Mouse (Mus musculus): ENCODE measurements around the gene Wbp4. TPM values are rescaled to one million over a fixed set of nuclear protein-coding genes. Genes with fewer than 3 reads are reported as not detected.
"Not testable (repeated sequence)": the region's sequence is repeated elsewhere in the genome, so short reads cannot be mapped to it uniquely, and the experiment has no call there.

Wbp4 gene
- total RNA-seq (2014; fragmentation: Nextera tagmentation) (82.6 and 83.6 TPM in 2 replicates), total RNA-seq (2017) (101 and 110 TPM in 2 replicates), polyA plus RNA-seq (2012) (8.8 and 9.5 TPM in 2 replicates)

DNA sequence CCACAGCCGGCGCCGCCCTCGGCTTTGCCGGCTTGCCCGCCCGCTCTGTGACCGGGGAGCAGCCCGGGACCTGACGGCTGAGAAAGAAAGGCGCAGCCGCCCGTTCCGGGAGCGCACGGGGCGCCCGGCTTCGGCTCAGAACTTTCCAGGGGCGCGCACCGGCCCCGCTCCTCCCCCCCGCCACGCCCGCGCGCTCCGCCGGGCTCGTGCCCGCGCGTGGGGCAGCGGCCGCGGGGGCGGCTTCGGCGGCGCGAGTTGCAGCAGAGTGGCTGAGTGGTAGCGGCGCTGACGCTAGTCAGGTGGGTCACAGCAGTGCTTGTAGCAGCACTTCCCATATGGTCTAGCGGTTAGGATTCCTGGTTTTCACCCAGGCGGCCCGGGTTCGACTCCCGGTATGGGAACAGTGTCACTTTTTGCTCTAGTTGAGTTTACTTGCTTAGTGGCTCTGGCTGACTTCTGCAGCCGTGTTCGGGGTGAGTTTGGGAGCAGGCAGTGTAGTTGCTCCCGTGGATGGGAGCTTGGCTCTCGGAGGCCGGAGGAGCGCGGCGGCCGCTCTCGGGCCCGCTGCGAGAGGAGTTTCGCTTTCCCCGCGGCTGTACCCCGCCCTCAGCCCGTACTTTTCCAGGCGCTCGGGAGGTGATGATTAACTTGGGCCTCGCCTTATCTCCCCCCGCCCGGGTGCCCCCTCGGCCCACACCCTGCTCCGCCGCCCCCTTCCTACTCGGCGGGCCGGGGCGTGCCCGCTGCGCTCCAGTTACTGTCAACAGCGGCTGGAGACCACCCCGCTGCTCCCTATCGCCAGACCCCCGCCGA lies at the start of gene Wbp4:
Wbp4 (minus strand) TSS at position 182 of the 813 bp plus-strand sequence.
- peak; percentile 69 for ATAC-seq (ENCODE audit: extremely low read depth, insufficient number of reproducible peaks, low FRiP score, poor library complexity, severe bottlenecking)
- peaks cover 29% of the 10 kb centered on the region for H3K36me3 ChIP-seq (replicated peaks)
- DNase-seq (ENCODE audit: low spot score): peak; percentile 97

GRCm38 (mm10) chr14:79530761-79531160 lies 49.4 kb upstream of the Wbp4 start:
- DNase-seq (ENCODE audit: low spot score): no peak
- peak overlapping the region; percentile 28; the same call in 1 of the 2 replicates for H3K4me3 ChIP-seq (ENCODE audit: low read depth, low read length)
- H3K9me3 ChIP-seq (replicated peaks): no peaks in the 10 kb centered on the region
- peaks cover 73% of the 10 kb centered on the region for H3K4me1 ChIP-seq (ENCODE audit: insufficient read depth, low read depth, low read length)
- no peaks in the 10 kb centered on the region for H3K27me3 ChIP-seq (ENCODE audit: insufficient read depth, low read length)
- ATAC-seq (ENCODE audit: extremely low read depth, insufficient number of reproducible peaks, low FRiP score, poor library complexity, severe bottlenecking): no peak
- TF ChIP-seq GATA1 (IDR thresholded peaks at IDR 0.05; ENCODE audit: borderline replicate concordance, low read length): no peak
- no peak for TF ChIP-seq POLR2AphosphoS5 (IDR thresholded peaks at IDR 0.05; ENCODE audit: insufficient replicate concordance, low read depth, low read length)
- no peak for TF ChIP-seq GATA2 (IDR thresholded peaks at IDR 0.05; ENCODE audit: borderline replicate concordance, low read depth, low read length)
- TF ChIP-seq CTCF (IDR thresholded peaks at IDR 0.05; ENCODE audit: low read depth, low read length): no peak
- no peak for TF ChIP-seq TAL1 (conservative IDR thresholded peaks at IDR 0.05; ENCODE audit: low read depth, low read length)
- H3K36me3 ChIP-seq (replicated peaks): peaks cover 22% of the 10 kb centered on the region

More for the DNA sequence above, at the start of gene Wbp4:
- no peaks in the 10 kb centered on the region for H3K9me3 ChIP-seq (replicated peaks)
- H3K4me3 ChIP-seq (ENCODE audit: low read depth, low read length): peak within 1 kb of the TSS; percentile 84
- TF ChIP-seq GATA2 (IDR thresholded peaks at IDR 0.05; ENCODE audit: borderline replicate concordance, low read depth, low read length) (no peak), POLR2AphosphoS5 (IDR thresholded peaks at IDR 0.05; ENCODE audit: insufficient replicate concordance, low read depth, low read length) (0 out of 2 replicates have a peak, but pooled peaks have one; percentile 61)
- no peaks in the 10 kb centered on the region for H3K27me3 ChIP-seq (ENCODE audit: insufficient read depth, low read length)
- peaks cover 40% of the 10 kb centered on the region for H3K4me1 ChIP-seq (ENCODE audit: insufficient read depth, low read depth, low read length)

DNA sequence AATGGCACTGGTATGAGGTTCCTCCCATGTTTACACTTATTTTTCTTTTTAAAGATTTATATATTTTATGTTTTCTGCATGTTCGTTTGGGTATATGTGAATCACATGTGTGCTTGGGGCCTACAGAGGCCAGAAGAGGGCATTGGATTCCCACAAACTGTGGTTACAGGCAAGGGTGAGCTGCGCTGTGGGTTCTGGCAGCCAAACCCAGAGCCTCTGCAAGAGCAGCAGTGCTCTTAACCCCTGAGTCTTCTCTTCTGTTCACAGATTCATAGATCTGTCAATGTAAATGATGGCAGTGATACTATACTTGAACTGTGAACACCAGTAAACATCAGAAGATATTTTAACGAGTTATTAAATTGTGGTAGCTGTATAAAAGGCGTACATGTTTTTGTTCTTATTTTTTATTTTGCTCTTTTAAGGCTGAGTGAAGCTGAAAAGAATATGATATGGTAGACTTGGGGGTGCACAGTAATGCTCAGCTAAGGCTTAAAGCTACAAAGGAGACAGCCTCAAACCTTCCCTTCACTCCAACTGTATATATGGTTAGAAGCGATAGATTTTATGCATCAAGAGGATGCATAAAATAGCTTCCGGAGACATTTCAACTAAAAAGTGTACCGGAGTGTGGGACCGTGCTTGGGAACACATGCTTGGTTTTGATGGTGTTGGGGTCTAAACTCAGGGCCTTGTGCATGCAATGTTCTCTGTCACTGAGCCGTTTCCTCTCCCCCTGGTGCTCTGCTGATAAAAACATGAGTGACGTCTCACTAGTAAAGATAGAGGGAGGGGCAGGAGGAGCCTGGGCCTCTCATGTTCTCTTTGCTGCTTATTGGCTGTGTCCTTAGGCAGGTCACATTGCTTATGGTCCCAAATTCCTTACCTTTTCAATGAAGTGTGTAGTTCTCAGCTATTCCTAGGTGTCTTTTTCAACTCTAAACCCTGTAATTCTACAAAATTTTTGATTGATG lies 48.5 kb upstream of the Wbp4 start:
- peaks cover 67% of the 10 kb centered on the region for H3K4me1 ChIP-seq (ENCODE audit: insufficient read depth, low read depth, low read length)
- no peaks in the 10 kb centered on the region for H3K9me3 ChIP-seq (replicated peaks)
- no peaks in the 10 kb centered on the region for H3K27me3 ChIP-seq (ENCODE audit: insufficient read depth, low read length)
- DNase-seq (ENCODE audit: low spot score) (peak; percentile 76), ATAC-seq (ENCODE audit: extremely low read depth, insufficient number of reproducible peaks, low FRiP score, poor library complexity, severe bottlenecking) (peak; percentile 99)
- H3K4me3 ChIP-seq (ENCODE audit: low read depth, low read length): peak overlapping the region; percentile 28; the same call in 1 of the 2 replicates
- TF ChIP-seq TAL1 (conservative IDR thresholded peaks at IDR 0.05; ENCODE audit: low read depth, low read length) (peak; percentile 67), GATA1 (IDR thresholded peaks at IDR 0.05; ENCODE audit: borderline replicate concordance, low read length) (no peak)
- peaks cover 27% of the 10 kb centered on the region for H3K36me3 ChIP-seq (replicated peaks)

DNA sequence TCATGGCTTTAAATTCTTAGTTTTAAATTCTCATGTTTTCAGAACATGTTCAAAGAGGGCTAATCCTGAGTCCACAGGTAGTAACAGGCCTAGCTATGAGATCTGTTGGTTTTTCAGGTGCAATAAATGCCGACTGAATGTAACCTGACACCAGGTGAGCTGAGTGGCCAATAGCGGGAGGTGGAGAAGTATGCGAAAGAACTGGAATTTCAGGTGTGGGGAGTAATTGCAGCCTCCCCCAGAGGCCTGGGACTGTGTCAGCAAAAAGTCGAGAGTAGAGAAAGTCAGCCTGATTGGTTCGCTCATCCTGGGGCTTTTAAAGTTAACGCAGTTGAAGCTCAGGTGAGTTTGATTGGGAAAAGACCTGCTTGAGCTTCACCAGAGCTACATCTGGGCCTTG lies 46.4 kb upstream of the Wbp4 start:
- Histone ChIP-seq H3K36me3 (replicated peaks) (peaks cover 41% of the 10 kb centered on the region), H3K9me3 (replicated peaks) (no peaks in the 10 kb centered on the region), H3K27me3 (ENCODE audit: insufficient read depth, low read length) (no peaks in the 10 kb centered on the region), H3K4me1 (ENCODE audit: insufficient read depth, low read depth, low read length) (peaks cover 55% of the 10 kb centered on the region), H3K4me3 (ENCODE audit: low read depth, low read length) (no peak overlapping the region)
- TF ChIP-seq POLR2AphosphoS5 (IDR thresholded peaks at IDR 0.05; ENCODE audit: insufficient replicate concordance, low read depth, low read length) (no peak), CTCF (IDR thresholded peaks at IDR 0.05; ENCODE audit: low read depth, low read length) (no peak), GATA1 (IDR thresholded peaks at IDR 0.05; ENCODE audit: borderline replicate concordance, low read length) (no peak), TAL1 (conservative IDR thresholded peaks at IDR 0.05; ENCODE audit: low read depth, low read length) (no peak), GATA2 (IDR thresholded peaks at IDR 0.05; ENCODE audit: borderline replicate concordance, low read depth, low read length) (no peak)
- no peak for ATAC-seq (ENCODE audit: extremely low read depth, insufficient number of reproducible peaks, low FRiP score, poor library complexity, severe bottlenecking)
- no peak for DNase-seq (ENCODE audit: low spot score)

DNA sequence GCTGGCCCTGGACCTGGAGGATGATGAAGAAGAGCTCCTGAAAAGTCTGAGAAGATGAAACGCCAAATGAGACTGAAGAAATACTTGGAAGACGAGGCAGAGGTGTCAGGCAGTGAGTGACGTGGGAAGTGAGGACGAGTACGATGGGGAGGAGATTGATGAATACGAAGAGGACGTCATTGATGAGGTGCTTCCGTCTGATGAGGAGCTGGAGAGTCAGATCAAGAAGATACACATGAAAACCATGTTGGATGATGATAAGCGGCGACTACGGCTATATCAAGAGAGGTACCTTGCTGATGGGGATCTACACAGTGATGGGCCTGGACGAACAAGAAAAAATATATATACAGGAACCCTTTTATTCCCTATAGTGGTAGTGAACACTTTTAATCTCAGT lies 44.8 kb upstream of the Wbp4 start:
- H3K36me3 ChIP-seq (replicated peaks): peaks cover 43% of the 10 kb centered on the region
- not testable (repeated sequence) for H3K9me3 ChIP-seq (replicated peaks); H3K4me3 ChIP-seq (ENCODE audit: low read depth, low read length); DNase-seq (ENCODE audit: low spot score); H3K27me3 ChIP-seq (ENCODE audit: insufficient read depth, low read length); ATAC-seq (ENCODE audit: extremely low read depth, insufficient number of reproducible peaks, low FRiP score, poor library complexity, severe bottlenecking)
- H3K4me1 ChIP-seq (ENCODE audit: insufficient read depth, low read depth, low read length): peaks cover 58% of the 10 kb centered on the region

GRCm38 (mm10) chr14:79522387-79522786 lies 41.1 kb upstream of the Wbp4 start:
- Histone ChIP-seq H3K4me1 (ENCODE audit: insufficient read depth, low read depth, low read length) (peaks cover 58% of the 10 kb centered on the region), H3K9me3 (replicated peaks) (no peaks in the 10 kb centered on the region), H3K4me3 (ENCODE audit: low read depth, low read length) (no peak overlapping the region), H3K36me3 (replicated peaks) (peaks cover 49% of the 10 kb centered on the region), H3K27me3 (ENCODE audit: insufficient read depth, low read length) (no peaks in the 10 kb centered on the region)
- DNase-seq (ENCODE audit: low spot score) (no peak), ATAC-seq (ENCODE audit: extremely low read depth, insufficient number of reproducible peaks, low FRiP score, poor library complexity, severe bottlenecking) (no peak)
- TF ChIP-seq POLR2AphosphoS5 (IDR thresholded peaks at IDR 0.05; ENCODE audit: insufficient replicate concordance, low read depth, low read length) (no peak), GATA1 (IDR thresholded peaks at IDR 0.05; ENCODE audit: borderline replicate concordance, low read length) (no peak), TAL1 (conservative IDR thresholded peaks at IDR 0.05; ENCODE audit: low read depth, low read length) (no peak), CTCF (IDR thresholded peaks at IDR 0.05; ENCODE audit: low read depth, low read length) (no peak), GATA2 (IDR thresholded peaks at IDR 0.05; ENCODE audit: borderline replicate concordance, low read depth, low read length) (no peak)
